ENCODE assay signal across 12 mouse cellular contexts in genomic region chr6:67223082-67223481, GRCm38 (mm10).
"Had no signal": no experiment of that assay in that cellular context is flagged by ENCODE, and none has a peak within 500 bp of the region (broad histone marks: within the 10 kb centered on the region; RNA-seq: fewer than 3 reads in every experiment).

No protein-coding gene starts in this region.

- H3K36me3 ChIP-seq: limb, embryonic 15.5 days; liver, embryonic 12.5 days; midbrain, embryonic 10.5 days had no signal

- H3K9me3 ChIP-seq: limb, embryonic 15.5 days; liver, embryonic 12.5 days; midbrain, embryonic 10.5 days had no signal

- DNase-seq: kidney, postnatal 25 days; layer of hippocampus, adult 9-11 months; layer of hippocampus, postnatal 36 days; lung, embryonic 14.5 days; lung, postnatal 10 days; lung, postnatal 4 days; midbrain, embryonic 14.5 days; thymus, postnatal 4 days had no signal

- H3K4me2 ChIP-seq: limb, embryonic 15.5 days; liver, embryonic 12.5 days; lung, embryonic 14.5 days had no signal

- H3K27ac ChIP-seq: limb, embryonic 15.5 days; liver, embryonic 12.5 days; midbrain, embryonic 10.5 days had no signal

- H3K4me3 ChIP-seq: limb, embryonic 15.5 days; liver, embryonic 12.5 days; midbrain, embryonic 10.5 days; myocyte had no signal

- ATAC-seq: liver, embryonic 12.5 days had no signal

- H3K9ac ChIP-seq: limb, embryonic 15.5 days; liver, embryonic 12.5 days; lung, embryonic 14.5 days had no signal

- H3K27me3 ChIP-seq: limb, embryonic 15.5 days had no signal

- H3K4me1 ChIP-seq: limb, embryonic 15.5 days; liver, embryonic 12.5 days; midbrain, embryonic 10.5 days had no signal
